Mouse (Mus musculus) forebrain, embryonic 13.5 days (tissue): ENCODE data around the gene Tinf2. TPM values are rescaled to one million over a fixed set of nuclear protein-coding genes. Genes with fewer than 3 reads are reported as not detected.

Experiments used
- ATAC-seq: fragments of 200-750 bp; cut with Nextera tagmentation; 2 replicates; pipeline ENCODE4 v1.8.0; 2017
- H3K27ac ChIP-seq: fragments of 300-500 bp; sonication (generic); 2 replicates; pipeline ENCODE4 v1.5.1; 2015; ENCODE audit warnings: inconsistent platforms, mild to moderate bottlenecking, moderate library complexity
- H3K27me3 ChIP-seq: fragments of 300-500 bp; sonication (generic); 2 replicates; pipeline ENCODE4 v1.6.1; 2015; ENCODE audit warnings: mild to moderate bottlenecking, inconsistent platforms
- H3K36me3 ChIP-seq: fragments of 300-500 bp; sonication (generic); 2 replicates; pipeline ENCODE4 v1.6.1; 2015; ENCODE audit warnings: mild to moderate bottlenecking, inconsistent platforms; ENCODE audit not compliant: poor library complexity, severe bottlenecking
- H3K4me1 ChIP-seq: fragments of 300-500 bp; sonication (generic); 2 replicates; pipeline ENCODE4 v1.6.1; 2015; ENCODE audit warnings: inconsistent platforms
- H3K4me2 ChIP-seq: fragments of 300-500 bp; sonication (generic); 2 replicates; pipeline ENCODE4 v1.6.1; 2015; ENCODE audit warnings: inconsistent platforms, mild to moderate bottlenecking, moderate library complexity
- H3K4me3 ChIP-seq: fragments of 300-500 bp; sonication (generic); 2 replicates; pipeline ENCODE4 v1.5.1; 2015; ENCODE audit warnings: mild to moderate bottlenecking, inconsistent platforms
- H3K9ac ChIP-seq: fragments of 300-500 bp; sonication (generic); 2 replicates; pipeline ENCODE4 v1.6.1; 2015; ENCODE audit warnings: mild to moderate bottlenecking, inconsistent platforms
- H3K9me3 ChIP-seq: fragments of 300-500 bp; sonication (generic); replicated peaks from 2 replicates; pipeline ENCODE4 v1.6.1; 2016; ENCODE audit warnings: inconsistent platforms
- WGBS: fragments of 180-500 bp; shearing (Covaris S2); methylation state at CpG from one replicate; pipeline ENCODE4 v1.1.7; 2015; 5-methylcytosine and 5-hydroxymethylcytosine counted together
- polyA plus RNA-seq: library from polyadenylated mRNA; unstranded; fragments of >200 nt; fragmentation: Nextera tagmentation; extraction: Ambion mirVana; gene quantifications from 2 replicates; pipeline ENCODE4 v1.2.1, GENCODE M21; 2015

The Tinf2 gene
- polyA plus RNA-seq: 45.1 and 51.6 TPM in 2 replicates

DNA sequence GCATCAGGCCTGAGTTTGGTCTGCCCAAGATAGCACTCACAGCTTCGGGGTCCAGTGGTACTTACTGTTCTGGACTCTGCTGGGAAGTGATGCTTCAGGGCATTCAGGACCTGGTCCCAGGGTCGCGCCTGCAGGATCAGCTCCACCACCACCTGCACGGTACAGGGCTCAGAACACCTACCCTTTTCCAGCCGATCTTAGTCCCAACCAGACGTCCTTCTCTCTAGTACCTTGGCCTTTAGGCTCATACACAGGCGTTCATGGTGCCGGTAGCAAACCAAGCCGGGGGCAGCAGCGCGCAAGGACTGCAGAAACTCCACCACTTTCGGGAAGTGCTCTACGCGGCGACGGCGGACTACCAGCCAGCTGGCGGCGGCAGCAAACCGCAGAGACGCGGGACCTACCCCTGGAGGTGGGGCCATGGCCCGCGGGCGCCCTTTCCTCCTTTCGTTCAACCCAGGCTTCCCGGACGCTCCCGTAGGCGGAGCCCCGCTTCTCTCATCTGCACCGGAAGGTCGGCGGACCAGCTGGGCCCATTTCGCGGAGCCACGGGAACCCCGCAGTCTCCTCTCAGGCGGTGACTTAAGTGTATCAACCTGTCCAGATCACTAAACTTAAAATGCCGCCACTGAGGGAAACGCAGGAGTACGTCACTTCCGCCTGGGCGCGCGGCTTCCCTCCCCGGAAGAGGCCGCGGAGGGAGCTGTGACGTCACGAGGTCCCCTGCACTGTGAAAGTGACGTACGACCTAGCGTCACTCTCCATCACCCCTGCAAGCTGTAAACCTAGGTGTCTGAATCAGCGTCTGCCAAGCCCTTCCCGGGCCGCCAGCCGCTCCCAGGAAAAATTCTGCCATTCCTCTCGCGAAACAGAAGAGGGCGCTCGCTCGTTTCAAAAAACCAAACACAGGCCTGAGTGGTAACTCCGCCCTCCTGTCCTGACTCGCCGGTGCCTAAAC is at the start of gene Tinf2:
Tinf2 (minus strand) TSS at position 661 of the 958 bp plus-strand sequence.
- Histone ChIP-seq H3K4me2 (peak within 1 kb of the TSS; percentile 89), H3K9me3 (no peaks in the 10 kb centered on the region), H3K27ac (peak within 1 kb of the TSS; percentile 80), H3K9ac (peak within 1 kb of the TSS; percentile 80), H3K4me3 (peak within 1 kb of the TSS; percentile 66), H3K4me1 (peaks cover 13% of the 10 kb centered on the region), H3K27me3 (peaks cover 5% of the 10 kb centered on the region; the same call in 1 of the 2 replicates), H3K36me3 (peaks cover 40% of the 10 kb centered on the region)
- ATAC-seq: peak; percentile 98
- under 1% methylated on average over 66 of the region's 66 CpGs for WGBS

DNA sequence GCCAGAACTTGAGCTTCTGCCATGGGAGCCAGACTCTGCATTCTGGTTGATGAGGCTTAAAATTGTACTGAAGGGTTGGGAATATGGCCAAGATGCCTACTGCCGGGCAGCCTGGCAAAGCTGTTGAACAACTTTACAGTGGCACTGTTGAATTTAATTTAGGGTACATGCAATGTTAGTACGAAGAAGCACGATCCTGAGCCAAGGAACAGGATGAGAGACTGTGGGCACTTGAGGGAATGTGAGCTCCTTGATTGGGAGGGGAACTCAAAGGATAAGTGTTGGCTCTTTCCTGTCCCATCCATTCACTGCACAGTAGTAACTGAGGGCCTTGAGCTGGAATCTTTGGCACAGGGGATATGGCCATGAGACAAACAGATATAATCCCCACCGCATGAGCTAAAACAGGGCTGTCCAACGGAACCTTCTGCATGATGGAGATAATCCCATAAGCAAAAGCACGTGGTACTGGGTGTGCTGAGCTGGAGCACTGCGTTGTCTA is 49.0 kb upstream of the Tinf2 start:
- no peaks in the 10 kb centered on the region for H3K9me3 ChIP-seq
- no peaks in the 10 kb centered on the region for H3K4me1 ChIP-seq
- H3K27ac ChIP-seq: no peak overlapping the region
- no peaks in the 10 kb centered on the region for H3K27me3 ChIP-seq
- H3K36me3 ChIP-seq: no peaks in the 10 kb centered on the region
- peak; percentile 24; the same call in 1 of the 2 replicates for ATAC-seq
- H3K4me2 ChIP-seq: no peak overlapping the region
- no peak overlapping the region for H3K4me3 ChIP-seq
- 80% methylated on average over 7 of the region's 7 CpGs for whole genome bisulfite sequencing
- H3K9ac ChIP-seq: no peak overlapping the region

- no peaks in the 10 kb centered on the region for H3K36me3 ChIP-seq
- H3K4me1 ChIP-seq: no peaks in the 10 kb centered on the region
- H3K9me3 ChIP-seq: no peaks in the 10 kb centered on the region
- H3K4me3 ChIP-seq: no peak overlapping the region
- H3K27ac ChIP-seq: no peak overlapping the region
- no peaks in the 10 kb centered on the region for H3K27me3 ChIP-seq
- 72% methylated on average over 7 of the region's 7 CpGs for WGBS
- H3K9ac ChIP-seq: no peak overlapping the region
- no peak overlapping the region for H3K4me2 ChIP-seq
- ATAC-seq: no peak
These were observed 48.5 kb upstream of the Tinf2 start for GRCm38 (mm10) chr14:55730116-55730515.

DNA sequence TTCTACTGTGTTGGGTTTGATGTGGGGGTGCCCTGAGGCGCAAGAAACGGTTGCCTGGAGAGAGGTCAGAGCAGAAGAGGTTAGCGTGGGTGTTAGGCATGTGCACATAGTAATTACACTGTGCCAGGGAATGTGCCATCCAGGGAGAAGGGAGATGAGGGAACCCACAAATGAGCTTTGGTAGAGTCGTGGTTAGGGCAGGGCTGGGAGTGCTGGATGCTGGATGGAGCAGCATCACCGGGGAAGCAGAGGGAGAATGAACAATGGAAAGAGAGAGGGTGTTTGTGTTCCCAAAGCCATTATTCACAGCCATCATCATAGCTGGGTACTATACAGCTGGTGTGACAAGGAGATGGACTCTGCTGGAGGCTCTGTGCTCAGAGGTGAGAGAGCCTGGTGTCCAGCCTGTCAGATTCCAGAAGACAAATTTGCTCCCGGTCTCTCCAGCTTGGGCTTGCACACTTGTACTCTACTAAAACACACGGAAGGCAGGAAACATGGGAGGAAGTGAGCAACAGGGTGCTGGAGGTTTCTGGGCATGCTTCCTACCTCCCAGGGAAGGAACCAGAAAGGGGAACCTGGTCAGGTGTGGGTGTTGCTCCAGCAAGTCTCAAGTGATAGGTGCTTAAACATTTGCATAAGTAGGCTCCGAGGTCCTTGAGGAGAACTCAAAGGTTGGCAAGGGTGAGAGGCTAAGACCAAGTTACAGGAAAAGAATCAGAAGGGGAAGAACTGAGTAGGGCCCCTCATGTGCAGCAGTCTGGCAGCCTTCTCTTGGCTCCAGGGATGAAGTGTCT is 46.5 kb upstream of the Tinf2 start:
- H3K9ac ChIP-seq: no peak overlapping the region
- no peak for ATAC-seq
- no peak overlapping the region for H3K27ac ChIP-seq
- H3K4me2 ChIP-seq: no peak overlapping the region
- no peaks in the 10 kb centered on the region for H3K27me3 ChIP-seq
- no peaks in the 10 kb centered on the region for H3K36me3 ChIP-seq
- H3K4me1 ChIP-seq: no peaks in the 10 kb centered on the region
- WGBS: 72% methylated on average over 8 of the region's 8 CpGs
- no peaks in the 10 kb centered on the region for H3K9me3 ChIP-seq
- H3K4me3 ChIP-seq: no peak overlapping the region

DNA sequence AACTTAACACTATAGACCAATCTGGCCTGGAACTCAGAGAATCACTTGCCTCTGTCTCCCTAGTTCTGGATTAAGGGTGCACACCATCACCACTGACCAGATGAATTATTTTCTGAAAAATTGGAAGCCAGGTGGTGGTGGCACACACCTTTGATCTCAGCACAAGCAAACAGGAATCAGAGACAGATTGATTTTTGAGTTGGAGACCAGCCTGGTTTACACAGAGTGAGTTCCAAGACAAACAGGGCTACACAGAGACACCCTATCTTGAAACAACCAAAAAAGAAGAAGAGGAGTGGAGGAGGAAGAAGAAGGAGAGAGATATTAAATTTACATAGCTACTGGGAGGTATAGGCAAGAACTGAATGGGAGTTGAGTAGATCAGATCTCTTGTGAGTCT is 44.6 kb upstream of the Tinf2 start:
- H3K27ac ChIP-seq: no peak overlapping the region
- H3K4me1 ChIP-seq: peaks cover 4% of the 10 kb centered on the region; the same call in 1 of the 2 replicates
- no peak overlapping the region for H3K4me3 ChIP-seq
- H3K4me2 ChIP-seq: no peak overlapping the region
- no peaks in the 10 kb centered on the region for H3K36me3 ChIP-seq
- H3K9ac ChIP-seq: no peak overlapping the region
- ATAC-seq: no peak
- H3K9me3 ChIP-seq: no peaks in the 10 kb centered on the region
- no peaks in the 10 kb centered on the region for H3K27me3 ChIP-seq

- Histone ChIP-seq H3K27ac (no peak overlapping the region), H3K36me3 (peaks cover 7% of the 10 kb centered on the region; the same call in 1 of the 2 replicates), H3K9ac (no peak overlapping the region), H3K27me3 (no peaks in the 10 kb centered on the region), H3K4me1 (peaks cover 12% of the 10 kb centered on the region; the same call in 1 of the 2 replicates), H3K9me3 (no peaks in the 10 kb centered on the region), H3K4me2 (no peak overlapping the region), H3K4me3 (no peak overlapping the region)
- ATAC-seq: no peak
- WGBS: 66% methylated on average over 8 of the region's 8 CpGs
These were observed 42.8 kb upstream of the Tinf2 start for GRCm38 (mm10) chr14:55724411-55724871.

DNA sequence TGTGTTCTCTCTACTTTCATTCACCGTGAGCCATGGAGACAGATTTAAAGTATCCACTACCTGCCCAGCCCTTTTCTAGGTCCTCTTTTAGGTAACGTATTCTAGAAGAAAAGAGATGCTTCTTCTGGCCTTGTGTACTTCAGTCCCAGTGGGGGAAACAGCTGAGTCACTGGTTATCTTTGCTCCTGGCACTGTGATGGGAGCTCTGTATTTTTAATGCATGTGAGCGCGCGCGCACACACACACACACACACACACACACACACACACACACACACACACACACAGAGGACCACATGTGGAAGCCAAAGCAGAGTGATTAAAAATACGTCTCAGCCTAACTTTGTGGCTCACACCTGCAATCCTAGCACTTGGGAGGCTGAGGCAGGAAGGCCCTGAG is 41.8 kb upstream of the Tinf2 start:
- Histone ChIP-seq H3K4me1 (peaks cover 12% of the 10 kb centered on the region; the same call in 1 of the 2 replicates), H3K27ac (no peak overlapping the region), H3K9me3 (no peaks in the 10 kb centered on the region), H3K27me3 (no peaks in the 10 kb centered on the region), H3K9ac (no peak overlapping the region), H3K36me3 (peaks cover 15% of the 10 kb centered on the region), H3K4me3 (no peak overlapping the region), H3K4me2 (no peak overlapping the region)
- 95% methylated on average over 7 of the region's 7 CpGs for WGBS
- no peak for ATAC-seq

DNA sequence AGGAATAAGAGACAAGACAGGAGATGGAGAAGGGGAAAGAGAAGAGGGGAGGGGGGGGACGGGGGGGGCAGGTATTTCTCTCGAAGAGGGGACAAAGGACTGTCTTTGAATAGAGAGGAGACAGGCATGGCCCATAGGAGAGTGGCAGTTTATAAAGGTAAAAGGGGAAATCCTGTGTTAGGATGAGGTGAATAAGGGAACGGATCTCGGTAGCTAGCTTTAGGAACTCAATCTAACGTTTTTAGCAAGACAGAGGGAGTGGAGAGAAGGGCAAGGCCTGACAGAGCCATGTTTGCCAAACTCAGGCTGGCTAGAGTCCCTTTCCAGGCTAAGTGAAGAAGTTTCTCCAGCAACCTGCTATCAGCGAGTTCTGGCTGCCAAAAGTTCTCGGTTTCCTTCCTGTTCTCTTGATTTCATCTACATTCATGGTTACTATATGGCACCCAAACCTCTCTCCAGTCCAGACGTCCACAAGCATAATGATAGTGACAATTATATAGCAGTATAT is 40.9 kb upstream of the Tinf2 start:
- H3K27ac ChIP-seq: peak overlapping the region; percentile 82; the same call in 1 of the 2 replicates

GRCm38 (mm10) chr14:55721700-55722437 is 40.2 kb upstream of the Tinf2 start, which contains the start of gene Rabggta:
Gene Rabggta (minus strand): TSS chr14:55722263.
- H3K9me3 ChIP-seq: no peaks in the 10 kb centered on the region
- WGBS: under 1% methylated on average over 50 of the region's 50 CpGs

More for the DNA sequence above, 40.9 kb upstream of the Tinf2 start:
- Histone ChIP-seq H3K9ac (peak overlapping the region; percentile 78), H3K9me3 (no peaks in the 10 kb centered on the region), H3K4me1 (peaks cover 12% of the 10 kb centered on the region; the same call in 1 of the 2 replicates), H3K27me3 (no peaks in the 10 kb centered on the region), H3K4me2 (peak overlapping the region; percentile 72), H3K4me3 (peak overlapping the region; percentile 81), H3K36me3 (peaks cover 22% of the 10 kb centered on the region)
- WGBS: 47% methylated on average over 8 of the region's 8 CpGs
- no peak for ATAC-seq

GRCm38 (mm10) chr14:55721076-55721475 is 39.5 kb upstream of the Tinf2 start:
- Histone ChIP-seq H3K4me2 (peak overlapping the region; percentile 72), H3K36me3 (peaks cover 30% of the 10 kb centered on the region), H3K27ac (no peak overlapping the region), H3K27me3 (no peaks in the 10 kb centered on the region), H3K9ac (peak overlapping the region; percentile 78), H3K4me1 (peaks cover 12% of the 10 kb centered on the region; the same call in 1 of the 2 replicates), H3K4me3 (peak overlapping the region; percentile 81), H3K9me3 (no peaks in the 10 kb centered on the region)
- ATAC-seq: 0 out of 2 replicates have a peak, but pooled peaks have one; percentile 0
- 78% methylated on average over 6 of the region's 6 CpGs for WGBS

More at GRCm38 (mm10) chr14:55721700-55722437, 40.2 kb upstream of the Tinf2 start, which contains the start of gene Rabggta:
- peaks cover 12% of the 10 kb centered on the region; the same call in 1 of the 2 replicates for H3K4me1 ChIP-seq
- H3K27ac ChIP-seq: peak within 1 kb of the TSS; percentile 82
- peak within 1 kb of the TSS; percentile 72 for H3K4me2 ChIP-seq
- peak; percentile 96 for ATAC-seq
- peak within 1 kb of the TSS; percentile 78 for H3K9ac ChIP-seq
- H3K4me3 ChIP-seq: peak within 1 kb of the TSS; percentile 81
- H3K36me3 ChIP-seq: peaks cover 28% of the 10 kb centered on the region
- no peaks in the 10 kb centered on the region for H3K27me3 ChIP-seq

- no peak for ATAC-seq
- H3K9ac ChIP-seq: no peak overlapping the region; the same call in 1 of the 2 replicates
These were observed 39.0 kb upstream of the Tinf2 start for GRCm38 (mm10) chr14:55720666-55721065.

More at GRCm38 (mm10) chr14:55720666-55721065, 39.0 kb upstream of the Tinf2 start:
- 94% methylated on average over 12 of the region's 12 CpGs for WGBS
- Histone ChIP-seq H3K27ac (no peak overlapping the region), H3K4me1 (peaks cover 12% of the 10 kb centered on the region; the same call in 1 of the 2 replicates), H3K27me3 (no peaks in the 10 kb centered on the region), H3K4me3 (no peak overlapping the region), H3K36me3 (peaks cover 30% of the 10 kb centered on the region), H3K9me3 (no peaks in the 10 kb centered on the region), H3K4me2 (peak overlapping the region; percentile 72; the same call in 1 of the 2 replicates)
